13 mouse cellular contexts compared by ENCODE assay signal in the genomic region with DNA sequence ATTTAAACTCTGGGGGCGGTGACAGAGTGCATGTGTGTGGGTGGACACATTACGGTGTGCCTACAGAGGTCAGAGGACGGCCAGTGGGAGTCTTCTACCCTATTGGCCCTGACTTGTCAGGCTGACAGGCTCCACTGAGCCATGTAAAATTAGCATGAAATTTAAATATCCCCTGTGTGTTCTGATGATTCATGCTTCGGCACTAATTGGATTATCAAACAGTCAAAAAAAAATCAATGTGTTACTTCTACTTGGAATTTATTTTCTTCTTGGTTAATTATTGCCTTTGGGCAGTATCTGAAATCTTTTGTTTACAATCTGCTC. TPM values are rescaled to one million over a fixed set of nuclear protein-coding genes. Genes with fewer than 3 reads are reported as not detected.
DNase-seq lines count a peak whose midpoint lies in the region; ATAC-seq and TF ChIP-seq lines count a peak whose summit lies in the region.
"Had no signal": no experiment of that assay in that cellular context is flagged by ENCODE, and none has a peak within 500 bp of the region (broad histone marks: within the 10 kb centered on the region; RNA-seq: fewer than 3 reads in every experiment).

No protein-coding gene starts in this region.

- no peak overlapping the region for H3K27ac ChIP-seq in hindbrain, embryonic 11.5 days (ENCODE audit: low read depth, low read length)
- H3K27ac ChIP-seq in hindbrain, embryonic 10.5 days: no peak overlapping the region
- no peak overlapping the region for H3K27ac ChIP-seq in hindbrain, postnatal 0 days
- H3K27ac ChIP-seq in midbrain, embryonic 14.5 days (replicated peaks; ENCODE audit: low read depth, low read length): no peak overlapping the region

- ATAC-seq in hindbrain, embryonic 11.5 days (ENCODE audit: low FRiP score): peak; percentile 80
- peak; percentile 58; the same call in 1 of the 2 replicates for ATAC-seq in hindbrain, postnatal 0 days
- ATAC-seq in midbrain, embryonic 14.5 days (ENCODE audit: low FRiP score, low TSS enrichment): peak; percentile 63
- ATAC-seq: Patski had no signal

- H3K4me1 ChIP-seq in hindbrain, embryonic 11.5 days (replicated peaks; ENCODE audit: control insufficient read depth, insufficient read depth, low read length): no peaks in the 10 kb centered on the region
- 0 out of 2 replicates have a peak, but pooled peaks cover 4% of the 10 kb centered on the region for H3K4me1 ChIP-seq in hindbrain, embryonic 10.5 days (replicated peaks)
- H3K4me1 ChIP-seq in hindbrain, postnatal 0 days (ENCODE audit: insufficient read depth, low read length): no peaks in the 10 kb centered on the region
- peaks cover 4% of the 10 kb centered on the region; the same call in 1 of the 2 replicates for H3K4me1 ChIP-seq in midbrain, embryonic 14.5 days (ENCODE audit: control insufficient read depth, insufficient read depth, low read length)

- DNase-seq in hindbrain, embryonic 11.5 days (ENCODE audit: low spot score): no peak
- DNase-seq in hindbrain, embryonic 10.5 days (ENCODE audit: low spot score): no peak
- peak; percentile 73 for DNase-seq in A20 (ENCODE audit: low read depth, low spot score)
- DNase-seq in hindbrain, postnatal 0 days (ENCODE audit: low spot score): peak; percentile 52
- DNase-seq in midbrain, embryonic 14.5 days: peak; percentile 63
- no peak for DNase-seq in Muller cell, postnatal 12 days (ENCODE audit: inconsistent ontology term)
- DNase-seq in layer of hippocampus, adult 9-10 months (ENCODE audit: low spot score): no peak
- DNase-seq in urinary bladder, adult 18-20 months (ENCODE audit: low spot score in 2 of 2): no peak

- no peak overlapping the region for H3K4me3 ChIP-seq in hindbrain, embryonic 11.5 days (ENCODE audit: low read depth, low read length)
- no peak overlapping the region for H3K4me3 ChIP-seq in hindbrain, embryonic 10.5 days
- H3K4me3 ChIP-seq in hindbrain, postnatal 0 days (ENCODE audit: low read length): no peak overlapping the region
- H3K4me3 ChIP-seq in midbrain, embryonic 14.5 days (replicated peaks; ENCODE audit: low read depth, low read length): no peak overlapping the region

- no peaks in the 10 kb centered on the region for H3K27me3 ChIP-seq in hindbrain, embryonic 11.5 days (ENCODE audit: control insufficient read depth, insufficient read depth, low read length)
- peaks cover 20% of the 10 kb centered on the region for H3K27me3 ChIP-seq in hindbrain, embryonic 10.5 days (ENCODE audit: insufficient read depth, poor library complexity, severe bottlenecking)
- no peaks in the 10 kb centered on the region for H3K27me3 ChIP-seq in hindbrain, postnatal 0 days (ENCODE audit: insufficient read depth, low read length)
- H3K27me3 ChIP-seq in midbrain, embryonic 14.5 days (ENCODE audit: control insufficient read depth, insufficient read depth, low read length): 0 out of 2 replicates have a peak, but pooled peaks cover 10% of the 10 kb centered on the region
- H3K27me3 ChIP-seq: Patski had no signal

- no peak for TF ChIP-seq CTCF in hindbrain, postnatal 0 days (IDR thresholded peaks at IDR 0.05; ENCODE audit: low read depth)

- no peaks in the 10 kb centered on the region for H3K9me3 ChIP-seq in hindbrain, embryonic 11.5 days (ENCODE audit: control insufficient read depth, low read length)
- no peaks in the 10 kb centered on the region for H3K9me3 ChIP-seq in hindbrain, embryonic 10.5 days
- H3K9me3 ChIP-seq in hindbrain, postnatal 0 days (ENCODE audit: low read length): no peaks in the 10 kb centered on the region
- H3K9me3 ChIP-seq in midbrain, embryonic 14.5 days (ENCODE audit: control insufficient read depth, low read length): no peaks in the 10 kb centered on the region

- no peak overlapping the region for H3K4me2 ChIP-seq in hindbrain, embryonic 11.5 days (replicated peaks; ENCODE audit: low read depth, low read length)
- H3K4me2 ChIP-seq in hindbrain, postnatal 0 days (ENCODE audit: low read depth, low read length): no peak overlapping the region
- H3K4me2 ChIP-seq in midbrain, embryonic 14.5 days (ENCODE audit: low read length): no peak overlapping the region

- H3K36me3 ChIP-seq in hindbrain, embryonic 11.5 days (ENCODE audit: control insufficient read depth, insufficient read depth, low read length): no peaks in the 10 kb centered on the region
- no peaks in the 10 kb centered on the region for H3K36me3 ChIP-seq in hindbrain, embryonic 10.5 days
- H3K36me3 ChIP-seq in hindbrain, postnatal 0 days (ENCODE audit: insufficient read depth, low read length): no peaks in the 10 kb centered on the region
- no peaks in the 10 kb centered on the region for H3K36me3 ChIP-seq in midbrain, embryonic 14.5 days (ENCODE audit: control insufficient read depth, insufficient read depth, low read length)

- no peak overlapping the region for H3K9ac ChIP-seq in hindbrain, embryonic 11.5 days (ENCODE audit: low read depth, low read length)
- no peak overlapping the region for H3K9ac ChIP-seq in hindbrain, postnatal 0 days (replicated peaks; ENCODE audit: low read length)
- H3K9ac ChIP-seq in midbrain, embryonic 14.5 days (replicated peaks; ENCODE audit: low read length): no peak overlapping the region

- 34% methylated on average over 4 of the region's 4 CpGs for WGBS in hindbrain, embryonic 11.5 days
- WGBS in hindbrain, embryonic 10.5 days: 43% methylated on average over 4 of the region's 4 CpGs
- 22% methylated on average over 4 of the region's 4 CpGs for WGBS in hindbrain, postnatal 0 days
- 17% methylated on average over 4 of the region's 4 CpGs for WGBS in midbrain, embryonic 14.5 days

RNA-seq across cellular contexts. Expression of a gene that starts 22.3 kb away (rescaled TPM):
- polyA plus RNA-seq in hindbrain, embryonic 11.5 days (2014; fragmentation: Nextera tagmentation; extraction: Ambion mirVana): not detected in 2 replicates
- not detected in 2 replicates for polyA plus RNA-seq in hindbrain, embryonic 10.5 days (2016; fragmentation: Nextera tagmentation; extraction: Ambion mirVana)
- total RNA-seq in hindbrain, postnatal 0 days (2014; rRNA removed): 0.29 and 0.68 TPM in 2 replicates
- 0.61 and 0.96 TPM in 2 replicates for polyA plus RNA-seq in hindbrain, postnatal 0 days (2015; fragmentation: Nextera tagmentation; extraction: Ambion mirVana)
- polyA plus RNA-seq in midbrain, embryonic 14.5 days (2014; fragmentation: Nextera tagmentation; extraction: Ambion mirVana): 0.38 and 0.49 TPM in 2 replicates
- total RNA-seq: adrenal gland, adult 18-20 months; common myeloid progenitor, adult 5-6 weeks; heart, postnatal 10 days had no signal
- polyA plus RNA-seq: Patski; spleen, adult 2 months had no signal

RNA-seq across cellular contexts. Expression of a gene that starts 42.8 kb away (rescaled TPM):
- polyA plus RNA-seq in hindbrain, embryonic 11.5 days (2014; fragmentation: Nextera tagmentation; extraction: Ambion mirVana): 8.0 and 9.8 TPM in 2 replicates
- 9.3 and 9.4 TPM in 2 replicates for polyA plus RNA-seq in hindbrain, embryonic 10.5 days (2016; fragmentation: Nextera tagmentation; extraction: Ambion mirVana)
- total RNA-seq in hindbrain, postnatal 0 days (2014; rRNA removed): 7.2 and 15.7 TPM in 2 replicates
- polyA plus RNA-seq in hindbrain, postnatal 0 days (2015; fragmentation: Nextera tagmentation; extraction: Ambion mirVana): 28.8 and 31.3 TPM in 2 replicates
- polyA plus RNA-seq in midbrain, embryonic 14.5 days (2014; fragmentation: Nextera tagmentation; extraction: Ambion mirVana): 18.3 and 19.4 TPM in 2 replicates

Comparison
In these comparisons a context has a peak if more than half of its experiments do, and no peak if none do; other contexts are left out.
1. DNase-seq: peak in A20 (single experiment), hindbrain, postnatal 0 days (single experiment) and midbrain, embryonic 14.5 days (single experiment); none in hindbrain, embryonic 11.5 days (single experiment), hindbrain, embryonic 10.5 days (single experiment), Muller cell, postnatal 12 days (single experiment), layer of hippocampus, adult 9-10 months (single experiment) and urinary bladder, adult 18-20 months (0 of 2).
2. Peak in every context shown above with its lines, with median percentiles within 50 percentile points of each other: ATAC-seq.